Mouse (Mus musculus): Measurements from ENCODE around the gene Cpne2. TPM values are rescaled to one million over a fixed set of nuclear protein-coding genes. Genes with fewer than 3 reads are reported as not detected.

Cpne2 gene
- total RNA-seq, 2 experiments from 2014 or later, result 3.5 to 5.1 TPM

GRCm38 (mm10) chr8:94568098-94568497, 35.3 kb downstream of the Cpne2 start:
- intact Hi-C loops (cut with DNase I), result no loop called here

GRCm38 (mm10) chr8:94569419-94569818, 36.6 kb downstream of the Cpne2 start:
- intact Hi-C loops (cut with DNase I), result no loop called here
- no peak for DNase-seq (ENCODE audit: low spot score)

More at GRCm38 (mm10) chr8:94568098-94568497, 35.3 kb downstream of the Cpne2 start:
- DNase-seq (ENCODE audit: low spot score), result no peak

GRCm38 (mm10) chr8:94571896-94572295, 39.1 kb downstream of the Cpne2 start:
- intact Hi-C loops (cut with DNase I), result no loop called here
- DNase-seq (ENCODE audit: low spot score), result no peak

GRCm38 (mm10) chr8:94574159-94574907, 41.5 kb downstream of the Cpne2 start:
- no peak for DNase-seq (ENCODE audit: low spot score)
- intact Hi-C loops (cut with DNase I), result no loop called here

GRCm38 (mm10) chr8:94575148-94575547, 42.4 kb downstream of the Cpne2 start:
- intact Hi-C loops (cut with DNase I), result no loop called here
- no peak for DNase-seq (ENCODE audit: low spot score)

GRCm38 (mm10) chr8:94581820-94582483, 49.2 kb downstream of the Cpne2 start:
- no peak for DNase-seq (ENCODE audit: low spot score)
- intact Hi-C loops (cut with DNase I), result loop anchor here (10.0 kb wide), 1 partner anchor 247 kb away; no protein-coding TSS in a partner anchor

GRCm38 (mm10) chr8:94582569-94582968, 49.8 kb downstream of the Cpne2 start:
- DNase-seq (ENCODE audit: low spot score), result no peak
- intact Hi-C loops (cut with DNase I), result loop anchor here (10.0 kb wide), 1 partner anchor 248 kb away; no protein-coding TSS in a partner anchor

GRCm38 (mm10) chr8:94584238-94584817, 51.5 kb downstream of the Cpne2 start:
- intact Hi-C loops (cut with DNase I), result loop anchor here (1.0 to 10.0 kb wide), 3 partner anchors 56 to 250 kb away; no protein-coding TSS in a partner anchor
- DNase-seq (ENCODE audit: low spot score), result no peak

GRCm38 (mm10) chr8:94591691-94592090, 58.9 kb downstream of the Cpne2 start:
- intact Hi-C loops (cut with DNase I), result no loop called here
- no peak for DNase-seq (ENCODE audit: low spot score)

- no peak for DNase-seq (ENCODE audit: low spot score)
- intact Hi-C loops (cut with DNase I), result loop anchor here (2.0 kb wide), 1 partner anchor 109 kb away; no protein-coding TSS in a partner anchor
Observed at GRCm38 (mm10) chr8:94594211-94594610, 61.4 kb downstream of the Cpne2 start.

- intact Hi-C loops (cut with DNase I), result loop anchor here (5.0 kb wide), 2 partner anchors 57 to 212 kb away; partner anchors contain the start of gene Ccl17
- DNase-seq (ENCODE audit: low spot score), result no peak
Observed at GRCm38 (mm10) chr8:94600478-94600877, 67.7 kb downstream of the Cpne2 start.

GRCm38 (mm10) chr8:94601034-94601606, 68.3 kb downstream of the Cpne2 start:
- intact Hi-C loops (cut with DNase I), result loop anchor here (5.0 kb wide), 2 partner anchors 56 to 211 kb away; partner anchors contain the start of gene Ccl17
- DNase-seq (ENCODE audit: low spot score), result no peak

GRCm38 (mm10) chr8:94601607-94602385, 69.0 kb downstream of the Cpne2 start, which contains the start of the genes Rspry1 and Fam192a:
Gene Rspry1, plus strand, starts transcription at chr8:94601937.
Gene Fam192a, minus strand, starts transcription at chr8:94601997.
- intact Hi-C loops (cut with DNase I), result loop anchor here (5.0 kb wide), 2 partner anchors 56 to 211 kb away; partner anchors contain the start of gene Ccl17
- peak; percentile 100 for DNase-seq (ENCODE audit: low spot score)

- no peak for DNase-seq (ENCODE audit: low spot score)
- intact Hi-C loops (cut with DNase I), result loop anchor here (5.0 kb wide), 2 partner anchors 55 to 210 kb away; partner anchors contain the start of gene Ccl17
Observed at GRCm38 (mm10) chr8:94602471-94603131, 69.8 kb downstream of the Cpne2 start.

GRCm38 (mm10) chr8:94604030-94604429, 71.2 kb downstream of the Cpne2 start:
- DNase-seq (ENCODE audit: low spot score), result no peak
- intact Hi-C loops (cut with DNase I), result loop anchor here (5.0 kb wide), 2 partner anchors 53 to 208 kb away; partner anchors contain the start of gene Ccl17

- no peak for DNase-seq (ENCODE audit: low spot score)
- intact Hi-C loops (cut with DNase I), result no loop called here
Observed at GRCm38 (mm10) chr8:94607064-94607463, 74.3 kb downstream of the Cpne2 start.

Data from heart, postnatal 25 days (tissue).